Mouse (Mus musculus) liver, postnatal 0 days (tissue): ENCODE measurements at regions not wholly inside any gene's neighbourhood (a gene's known extent, or its start where the extent isn't known, plus 50 kb on each side); places are given as distances from the start of the nearest gene placed in this dataset.

Source experiments
- ATAC-seq: fragments of 200-750 bp; cut with Nextera tagmentation; 2 replicates; pipeline ENCODE4 v1.8.0; 2017; ENCODE audit warnings: mild to moderate bottlenecking, moderate library complexity
- DNase-seq: peaks from one replicate; pipeline ENCODE4 v3.0.0-alpha.2; 2016
- H3K27ac ChIP-seq: fragments of 300-500 bp; sonication (generic); 2 replicates; pipeline ENCODE4 v1.5.1; 2014; ENCODE audit warnings: antibody characterized with exemption, moderate library complexity, mild to moderate bottlenecking, low read depth
- H3K27me3 ChIP-seq: fragments of 300-500 bp; sonication (generic); 2 replicates; pipeline ENCODE4 v1.6.1; 2014; ENCODE audit warnings: low read length, control low read depth, mixed read lengths; ENCODE audit not compliant: insufficient read depth
- H3K36me3 ChIP-seq: fragments of 300-500 bp; sonication (generic); replicated peaks from 2 replicates; pipeline ENCODE4 v1.6.1; 2014; ENCODE audit warnings: mild to moderate bottlenecking, control low read depth, low read length, moderate library complexity, mixed read lengths; ENCODE audit not compliant: insufficient read depth
- H3K4me1 ChIP-seq: fragments of 300-500 bp; sonication (generic); 2 replicates; pipeline ENCODE4 v1.6.1; 2014; ENCODE audit warnings: antibody characterized with exemption, mild to moderate bottlenecking, control low read depth; ENCODE audit not compliant: insufficient read depth
- H3K4me2 ChIP-seq: fragments of 300-500 bp; sonication (generic); 2 replicates; pipeline ENCODE4 v1.6.1; 2014; ENCODE audit warnings: low read depth, mild to moderate bottlenecking, low read length, moderate library complexity, mixed read lengths
- H3K4me3 ChIP-seq: fragments of 300-500 bp; sonication (generic); 2 replicates; pipeline ENCODE4 v1.5.1; 2014; ENCODE audit warnings: low read depth, low read length
- H3K9ac ChIP-seq: fragments of 300-500 bp; sonication (generic); replicated peaks from 2 replicates; pipeline ENCODE4 v1.6.1; 2014; ENCODE audit warnings: mild to moderate bottlenecking, moderate library complexity
- H3K9me3 ChIP-seq: fragments of 300-500 bp; sonication (generic); 2 replicates; pipeline ENCODE4 v1.6.1; 2016; ENCODE audit warnings: mild to moderate bottlenecking, control low read depth, low read length, mixed read lengths
- CTCF ChIP-seq: sonication (generic); IDR thresholded peaks from 2 replicates; pipeline ENCODE4 v1.5.1; 2016; ENCODE audit warnings: antibody characterized with exemption, low read depth
- EP300 ChIP-seq: IDR thresholded peaks from 2 replicates; pipeline ENCODE4 v1.6.1; 2016; ENCODE audit warnings: antibody characterized with exemption, low read depth, mild to moderate bottlenecking
- WGBS: fragments of 180-500 bp; shearing (Covaris S2); extraction: QIAGEN DNeasy Blood & Tissue Kit; methylation state at CpG from one replicate; pipeline ENCODE4 v1.1.7; 2014; ENCODE audit not compliant: insufficient replicate concordance; 5-methylcytosine and 5-hydroxymethylcytosine counted together

DNA sequence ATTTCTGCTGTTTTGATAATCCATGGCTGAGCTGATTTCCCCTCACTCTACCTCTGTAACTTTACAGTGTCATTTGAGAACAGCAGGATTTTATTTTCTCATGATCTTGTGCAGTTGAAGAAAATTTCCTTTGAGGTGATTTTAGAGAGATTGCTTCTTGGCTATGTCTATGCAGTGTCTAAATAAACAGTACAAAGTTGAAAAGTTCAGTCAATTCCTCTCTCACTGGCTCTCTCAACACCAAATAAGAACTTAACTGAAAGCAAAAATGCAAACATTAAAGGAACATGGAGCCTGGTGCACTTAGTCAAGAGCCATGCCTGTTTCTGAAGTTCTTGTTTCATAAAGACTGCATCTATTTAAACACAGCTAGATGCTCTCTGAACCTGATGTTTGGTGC lies 254.7 kb downstream of the Tfec start:
- Histone ChIP-seq H3K4me2 (no peak overlapping the region), H3K27me3 (no peaks in the 10 kb centered on the region), H3K27ac (no peak overlapping the region), H3K9me3 (no peaks in the 10 kb centered on the region), H3K9ac (no peak overlapping the region), H3K36me3 (no peaks in the 10 kb centered on the region), H3K4me1 (no peaks in the 10 kb centered on the region), H3K4me3 (no peak overlapping the region)
- ATAC-seq (no peak), DNase-seq (no peak)
- no peak for TF ChIP-seq CTCF
- TF ChIP-seq EP300, result no peak

DNA sequence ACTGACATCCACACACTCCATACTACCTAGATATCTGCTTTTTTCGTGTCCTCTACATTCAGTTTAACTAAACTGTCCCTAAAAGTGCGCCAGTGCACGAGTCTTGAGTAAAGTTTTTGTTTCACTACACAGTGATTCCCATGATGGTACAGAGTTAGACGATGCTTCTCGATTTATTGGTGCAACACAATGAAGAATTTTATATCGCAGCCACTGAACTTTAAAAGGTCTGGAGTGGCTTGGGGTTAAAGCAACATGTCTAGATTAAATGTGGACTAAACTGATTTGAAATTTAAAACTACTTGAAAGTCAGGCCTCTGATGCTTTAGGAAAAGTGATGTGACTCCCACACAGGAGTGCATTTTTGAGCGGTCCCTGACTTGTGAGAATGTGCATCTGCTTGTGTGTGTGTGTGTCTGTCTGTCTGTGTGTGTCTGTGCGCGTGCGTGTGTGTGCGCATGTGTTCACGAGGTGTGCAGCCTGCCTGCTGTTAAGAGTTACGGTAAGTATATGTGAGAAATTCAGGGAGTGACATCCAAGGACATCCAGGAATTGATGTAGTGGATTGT lies 261.4 kb downstream of the Tfec start:
- DNase-seq (no peak), ATAC-seq (no peak)
- no peaks in the 10 kb centered on the region for H3K9me3 ChIP-seq
- no peak overlapping the region for H3K9ac ChIP-seq
- H3K27ac ChIP-seq, result no peak overlapping the region
- TF ChIP-seq CTCF (no peak), EP300 (no peak)
- H3K36me3 ChIP-seq, result no peaks in the 10 kb centered on the region
- no peak overlapping the region for H3K4me3 ChIP-seq
- H3K4me2 ChIP-seq, result no peak overlapping the region
- H3K27me3 ChIP-seq, result no peaks in the 10 kb centered on the region
- H3K4me1 ChIP-seq, result no peaks in the 10 kb centered on the region
- 80% methylated on average over 13 of the region's 13 CpGs for WGBS

DNA sequence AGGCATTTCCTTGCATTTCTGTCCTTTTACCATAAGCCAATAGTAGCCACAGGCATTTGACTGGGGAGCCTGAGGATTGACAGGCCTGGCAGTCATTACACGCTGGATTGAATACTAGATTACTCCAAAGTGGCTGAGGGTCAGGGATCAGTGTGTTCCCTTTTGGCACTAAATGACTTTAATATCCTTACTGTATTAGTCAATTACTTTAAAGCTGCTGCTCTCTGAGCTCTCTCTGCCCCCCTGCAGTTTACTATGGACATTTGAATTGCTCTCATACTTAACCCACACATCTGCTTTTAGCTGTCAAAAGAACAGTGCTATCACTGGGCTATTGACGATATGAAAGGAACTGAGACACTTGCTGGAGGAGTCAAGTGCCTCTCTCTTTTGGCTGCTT lies 262.1 kb downstream of the Tfec start:
- H3K27ac ChIP-seq, result no peak overlapping the region
- WGBS, result 88% methylated on average over 2 of the region's 2 CpGs
- H3K4me2 ChIP-seq, result no peak overlapping the region
- H3K4me3 ChIP-seq, result no peak overlapping the region
- no peaks in the 10 kb centered on the region for H3K27me3 ChIP-seq
- ATAC-seq (no peak), DNase-seq (no peak)
- no peaks in the 10 kb centered on the region for H3K4me1 ChIP-seq
- no peaks in the 10 kb centered on the region for H3K9me3 ChIP-seq
- no peak overlapping the region for H3K9ac ChIP-seq
- no peaks in the 10 kb centered on the region for H3K36me3 ChIP-seq
- TF ChIP-seq EP300, result no peak
- TF ChIP-seq CTCF, result no peak

DNA sequence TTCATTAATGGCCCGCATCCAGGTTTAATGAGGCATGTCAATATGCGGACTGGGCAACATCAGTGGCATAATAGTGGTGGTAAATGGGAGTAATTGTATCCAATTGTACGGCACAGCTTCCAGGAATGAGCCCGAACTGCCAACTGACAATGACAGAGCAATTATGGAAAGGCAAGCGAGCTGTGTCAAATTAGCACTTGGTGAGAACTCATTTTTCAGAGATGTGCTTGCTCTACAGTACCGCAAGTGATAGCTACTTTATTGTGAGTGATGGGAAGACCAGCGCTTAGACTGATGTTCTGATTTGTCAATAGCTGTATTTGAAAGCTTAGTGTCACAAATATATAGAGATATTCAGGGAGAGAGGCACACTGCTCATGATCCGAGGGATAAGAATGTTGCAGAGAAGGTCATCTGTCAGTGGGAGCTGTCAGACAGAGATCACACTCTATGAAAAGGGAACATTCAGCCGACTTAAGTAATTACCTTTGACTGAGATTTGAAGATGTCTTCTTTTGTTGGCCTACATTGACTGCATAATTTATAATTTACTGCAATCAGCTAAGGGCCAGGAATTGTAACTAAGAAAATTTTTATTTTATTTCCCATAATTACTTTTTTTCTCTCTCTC lies 290.7 kb downstream of the Tfec start:
- H3K27me3 ChIP-seq, result no peaks in the 10 kb centered on the region
- no peak overlapping the region for H3K9ac ChIP-seq
- ATAC-seq (no peak), DNase-seq (no peak)
- TF ChIP-seq EP300 (no peak), CTCF (no peak)
- H3K4me2 ChIP-seq, result no peak overlapping the region
- no peaks in the 10 kb centered on the region for H3K9me3 ChIP-seq
- no peak overlapping the region for H3K4me3 ChIP-seq
- H3K27ac ChIP-seq, result no peak overlapping the region
- 76% methylated on average over 9 of the region's 9 CpGs for WGBS
- H3K36me3 ChIP-seq, result no peaks in the 10 kb centered on the region
- no peaks in the 10 kb centered on the region for H3K4me1 ChIP-seq

DNA sequence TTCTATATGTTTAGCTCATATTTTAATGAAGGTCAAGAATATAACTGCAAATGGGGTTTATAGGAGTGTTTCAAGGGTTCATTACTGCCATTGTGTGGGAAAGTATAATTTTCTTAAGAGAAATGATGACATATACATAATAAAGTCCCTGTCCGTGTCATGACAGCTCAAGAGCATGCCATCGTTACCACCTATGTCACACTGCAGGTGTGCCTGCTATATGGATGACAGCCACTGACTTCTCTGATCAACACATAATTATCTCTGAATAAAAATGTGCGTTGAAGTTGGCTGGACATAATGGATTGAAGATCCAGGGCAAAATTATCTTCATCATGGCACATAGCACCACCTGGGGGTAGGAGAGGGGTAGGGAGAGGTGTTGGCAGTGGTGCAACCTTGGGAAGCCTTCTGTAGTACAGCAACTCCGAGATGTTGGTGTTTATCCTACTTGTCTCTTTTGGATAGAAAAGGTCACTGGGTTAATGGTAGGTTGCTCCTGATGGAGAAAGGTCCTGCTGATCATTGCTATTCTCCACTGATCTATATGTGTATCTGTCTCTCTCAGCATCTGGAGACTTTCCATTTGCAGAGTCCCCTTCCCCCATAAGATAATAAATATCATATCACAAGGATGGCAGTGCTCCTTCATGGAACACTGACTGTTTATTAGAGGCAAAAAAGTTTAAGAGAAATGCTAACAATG lies 291.4 kb downstream of the Tfec start:
- TF ChIP-seq CTCF (no peak), EP300 (no peak)
- ATAC-seq, result no peak
- Histone ChIP-seq H3K27ac (no peak overlapping the region), H3K4me1 (no peaks in the 10 kb centered on the region), H3K36me3 (no peaks in the 10 kb centered on the region), H3K9ac (no peak overlapping the region), H3K4me3 (no peak overlapping the region), H3K27me3 (no peaks in the 10 kb centered on the region), H3K4me2 (no peak overlapping the region), H3K9me3 (no peaks in the 10 kb centered on the region)
- 77% methylated on average over 4 of the region's 4 CpGs for WGBS
- no peak for DNase-seq

DNA sequence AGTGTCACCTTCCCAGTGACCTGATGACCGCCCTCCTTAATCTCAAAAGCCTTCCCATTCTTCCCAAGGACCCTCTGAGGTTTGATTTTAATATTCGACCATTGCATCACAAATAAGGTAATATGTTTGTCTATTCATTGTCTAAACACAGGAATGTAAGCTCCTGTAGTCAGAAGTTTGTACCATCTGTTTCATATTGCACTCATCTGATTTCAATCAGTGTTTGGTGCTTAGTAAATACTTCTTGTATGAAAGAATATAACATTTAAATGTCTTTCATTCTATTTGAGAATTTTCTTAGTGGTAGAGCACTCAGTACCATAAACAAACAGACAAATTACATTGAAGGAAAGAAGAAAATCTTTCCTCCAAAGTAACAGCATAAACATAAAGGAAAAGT lies 305.8 kb downstream of the Tfec start:
- DNase-seq (no peak), ATAC-seq (no peak)
- Histone ChIP-seq H3K27me3 (no peaks in the 10 kb centered on the region), H3K9me3 (no peaks in the 10 kb centered on the region), H3K36me3 (no peaks in the 10 kb centered on the region), H3K27ac (no peak overlapping the region), H3K4me3 (no peak overlapping the region), H3K4me1 (no peaks in the 10 kb centered on the region), H3K4me2 (no peak overlapping the region), H3K9ac (no peak overlapping the region)
- TF ChIP-seq CTCF (no peak), EP300 (no peak)
- 60% methylated on average over 2 of the region's 2 CpGs for WGBS
